Mouse (Mus musculus) ES-E14 (cell line): ENCODE data around the gene Pmepa1. TPM values are rescaled to one million over a fixed set of nuclear protein-coding genes. Genes with fewer than 3 reads are reported as not detected.

ENCODE experiments used
- DNase-seq: peaks from one replicate; pipeline ENCODE4 v3.0.0-alpha.2; 2013; ENCODE audit warnings: low read depth, low spot score
- H3K27ac ChIP-seq: 2 replicates; pipeline ENCODE4 v1.5.1; 2012; ENCODE audit warnings: low read depth, mild to moderate bottlenecking, low read length, moderate library complexity, mixed read lengths; ENCODE audit not compliant: poor library complexity, insufficient read depth, severe bottlenecking
- H3K36me3 ChIP-seq: 2 replicates; pipeline ENCODE4 v1.6.1; 2012; ENCODE audit warnings: mild to moderate bottlenecking, low read length, moderate library complexity, mixed read lengths; ENCODE audit not compliant: control insufficient read depth, poor library complexity, insufficient read depth, severe bottlenecking
- H3K4me1 ChIP-seq, 2 experiments: fragments of 150-350 bp in 1 of 2; sonication (generic) in 1 of 2; 2 replicates each; pipeline ENCODE4 v1.6.1; 2012; ENCODE audit warnings: low read length in 2 of 2, mild to moderate bottlenecking in 1 of 2, mixed read lengths in 1 of 2; ENCODE audit not compliant: control insufficient read depth in 2 of 2, insufficient read depth in 2 of 2, poor library complexity in 1 of 2
- H3K4me3 ChIP-seq, 2 experiments: fragments of 150-350 bp in 1 of 2; sonication (generic) in 1 of 2; 2 replicates each; pipeline ENCODE4 v1.5.1; 2012; ENCODE audit warnings: low read length in 2 of 2, low read depth in 1 of 2, mild to moderate bottlenecking in 1 of 2, mixed read lengths in 1 of 2; ENCODE audit not compliant: insufficient read depth in 1 of 2, poor library complexity in 1 of 2, severe bottlenecking in 1 of 2
- H3K9ac ChIP-seq: 2 replicates; pipeline ENCODE4 v1.6.1; 2012; ENCODE audit warnings: low read depth, mild to moderate bottlenecking, low read length, mixed read lengths; ENCODE audit not compliant: poor library complexity, insufficient read depth, severe bottlenecking
- H3K9me3 ChIP-seq: fragments of 150-350 bp; sonication (generic); 2 replicates; pipeline ENCODE4 v1.6.1; 2012; ENCODE audit warnings: low read depth, mild to moderate bottlenecking, low read length; ENCODE audit not compliant: control insufficient read depth, insufficient read depth
- CHD2 ChIP-seq: IDR thresholded peaks from 2 replicates; pipeline ENCODE4 v1.6.1; 2014; ENCODE audit warnings: mild to moderate bottlenecking, low read depth, low read length, inconsistent platforms
- HCFC1 ChIP-seq: IDR thresholded peaks from 2 replicates; pipeline ENCODE4 v1.6.1; 2012; ENCODE audit warnings: low read length, inconsistent platforms, borderline replicate concordance; ENCODE audit not compliant: insufficient read depth
- MAFK ChIP-seq: IDR thresholded peaks from 2 replicates; pipeline ENCODE4 v1.6.1; 2014; ENCODE audit warnings: mild to moderate bottlenecking, low read depth, low read length, inconsistent platforms; ENCODE audit not compliant: insufficient read depth
- ZC3H11A ChIP-seq: IDR thresholded peaks from 2 replicates; pipeline ENCODE4 v1.6.1; 2012; ENCODE audit warnings: low read depth, mild to moderate bottlenecking, inconsistent platforms, low read length, borderline replicate concordance
- ZNF384 ChIP-seq: IDR thresholded peaks from 2 replicates; pipeline ENCODE4 v1.6.1; 2012; ENCODE audit warnings: low read depth, low read length, inconsistent platforms
- in situ Hi-C, 2 experiments: fragments of 600-800 bp; cut with MboI; formaldehyde crosslinking; loops; one replicate each; pipeline ENCODE4 v1.15.1; 2025; ENCODE audit warnings: low sequenced_read_pairs in 2 of 2, inconsistent platforms in 1 of 2; ENCODE audit not compliant: unreplicated experiment in 2 of 2
- total RNA-seq: library from RNA; depleted of rRNA; stranded (reverse); fragments of 300-350 nt; gene quantifications from 2 replicates; pipeline ENCODE4 v1.2.3, GENCODE M21; 2012

Gene Pmepa1
- total RNA-seq, 1 experiment: 20.3 TPM

GRCm38 (mm10) chr2:173255810-173256551 lies 20.4 kb downstream of the Pmepa1 start:
- no peak for DNase-seq
- no peaks in the 10 kb centered on the region for H3K36me3 ChIP-seq
- in situ Hi-C loops: no loop called here
- H3K9ac ChIP-seq: no peak overlapping the region
- no peak overlapping the region for H3K27ac ChIP-seq
- H3K4me1 ChIP-seq: peaks cover 0 to 59% of the 10 kb centered on the region in 2 experiments; a peak in 3 of 4 replicates
- no peak for TF ChIP-seq ZC3H11A
- no peak for TF ChIP-seq HCFC1
- no peak for TF ChIP-seq CHD2
- TF ChIP-seq MAFK: no peak
- no peak for TF ChIP-seq ZNF384
- no peak overlapping the region for H3K4me3 ChIP-seq
- H3K9me3 ChIP-seq: no peaks in the 10 kb centered on the region

GRCm38 (mm10) chr2:173253761-173254662 lies 22.3 kb downstream of the Pmepa1 start:
- H3K4me3 ChIP-seq: 0 out of 4 replicates have a peak overlapping the region, but pooled peaks of 1 of the 2 experiments have one; percentile 17
- no peak overlapping the region for H3K9ac ChIP-seq
- no peaks in the 10 kb centered on the region for H3K9me3 ChIP-seq
- in situ Hi-C loops: no loop called here
- no peaks in the 10 kb centered on the region for H3K36me3 ChIP-seq
- DNase-seq: no peak
- no peak overlapping the region for H3K27ac ChIP-seq
- TF ChIP-seq HCFC1 (no peak), CHD2 (no peak), ZNF384 (0 out of 2 replicates have a peak, but pooled peaks have one; percentile 18), MAFK (no peak), ZC3H11A (no peak)
- H3K4me1 ChIP-seq: peaks cover 6 to 53% of the 10 kb centered on the region in 2 experiments

- TF ChIP-seq HCFC1 (no peak), CHD2 (no peak), MAFK (no peak), ZC3H11A (no peak), ZNF384 (no peak)
- no peak overlapping the region for H3K4me3 ChIP-seq
- H3K4me1 ChIP-seq: peaks cover 16 to 55% of the 10 kb centered on the region in 2 experiments
- no peaks in the 10 kb centered on the region for H3K9me3 ChIP-seq
- H3K36me3 ChIP-seq: no peaks in the 10 kb centered on the region
- no peak overlapping the region for H3K27ac ChIP-seq
- DNase-seq: no peak
- in situ Hi-C loops: no loop called here
- no peak overlapping the region for H3K9ac ChIP-seq
Observed at GRCm38 (mm10) chr2:173251675-173252074, 24.7 kb downstream of the Pmepa1 start.

GRCm38 (mm10) chr2:173251133-173251532 lies 25.2 kb downstream of the Pmepa1 start:
- no peaks in the 10 kb centered on the region for H3K36me3 ChIP-seq
- TF ChIP-seq ZNF384 (no peak), HCFC1 (no peak), ZC3H11A (no peak), CHD2 (no peak), MAFK (no peak)
- H3K9ac ChIP-seq: peak overlapping the region; percentile 10; the same call in 1 of the 2 replicates
- peaks cover 19 to 55% of the 10 kb centered on the region in 2 experiments for H3K4me1 ChIP-seq
- in situ Hi-C loops: no loop called here
- no peak overlapping the region for H3K4me3 ChIP-seq
- no peaks in the 10 kb centered on the region for H3K9me3 ChIP-seq
- H3K27ac ChIP-seq: no peak overlapping the region
- DNase-seq: no peak
